Mouse (Mus musculus) spleen, postnatal 0 days (tissue): ENCODE results near the gene Wdr73. TPM values are rescaled to one million over a fixed set of nuclear protein-coding genes. Genes with fewer than 3 reads are reported as not detected.

ENCODE experiments used
- polyA plus RNA-seq: library from polyadenylated mRNA; unstranded; fragments of >200 nt; fragmentation: Nextera tagmentation; extraction: Ambion mirVana; gene quantifications from 2 replicates; pipeline ENCODE4 v1.2.1, GENCODE M21; 2015

Wdr73 gene
- polyA plus RNA-seq: 20.4 and 20.7 TPM in 2 replicates

GRCm38 (mm10) chr7:80900944-80901501 lies at the start of gene Wdr73:
TSS of gene Wdr73 (minus strand) at chr7:80901269.

GRCm38 (mm10) chr7:80947445-80948350 lies 46.6 kb upstream of the Wdr73 start, which contains the start of gene Sec11a:
TSS of gene Sec11a (minus strand) at chr7:80947780.

DNA sequence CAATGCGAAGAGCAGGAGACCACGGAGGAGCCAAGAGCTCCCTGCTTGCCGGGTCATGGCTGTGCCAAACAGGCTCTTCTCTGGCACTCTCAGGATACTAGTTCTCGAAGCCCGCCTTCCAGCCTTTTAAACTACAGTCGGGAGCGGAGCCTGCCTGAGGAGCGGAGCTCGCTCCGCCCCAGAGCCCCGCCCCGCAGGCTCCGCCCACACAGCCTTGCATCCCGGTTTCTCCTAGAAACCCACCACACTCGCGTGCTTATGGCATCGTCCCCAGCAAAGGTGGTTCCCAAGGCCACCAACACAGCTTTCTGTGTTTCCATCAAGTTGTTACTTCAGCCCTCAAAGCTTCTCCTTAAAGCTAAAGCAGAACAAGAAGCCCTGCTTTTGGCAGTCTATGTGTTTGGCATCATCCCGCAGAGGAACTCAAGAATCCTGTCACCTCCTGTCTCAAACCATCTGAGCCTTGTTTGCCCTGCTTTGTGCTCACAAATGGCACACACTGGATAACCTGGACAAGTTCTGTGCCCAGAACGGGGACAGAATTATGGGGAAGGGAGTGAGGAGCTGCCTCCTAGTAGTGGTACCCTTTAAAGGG lies 3.9 kb upstream of the Wdr73 start, which contains the start of gene Nmb:
Gene Nmb, minus strand, starts transcription at position 156 of the 595 bp plus-strand sequence.

GRCm38 (mm10) chr7:80860729-80861274 lies 40.3 kb downstream of the Wdr73 start, which contains the start of gene Zscan2:
TSS of gene Zscan2 (plus strand) at chr7:80860920.

Other genes with a start within 250 kb of the Wdr73 start
- gene Crtc3, start 212.4 kb downstream of the Wdr73 start, polyA plus RNA-seq: 8.9 and 10.3 TPM in 2 replicates
- 40.2 and 52.3 TPM in 2 replicates for gene Iqgap1, start 75.3 kb downstream of the Wdr73 start, polyA plus RNA-seq
- 0.48 and 0.82 TPM in 2 replicates for gene Zscan2, start 40.3 kb downstream of the Wdr73 start, polyA plus RNA-seq
- 5.9 and 9.1 TPM in 2 replicates for gene Nmb, start 3.8 kb upstream of the Wdr73 start, polyA plus RNA-seq
- 100 and 102 TPM in 2 replicates for gene Sec11a, start 46.5 kb upstream of the Wdr73 start, polyA plus RNA-seq
- 6.3 and 6.7 TPM in 2 replicates for gene Zfp592, start 92.4 kb upstream of the Wdr73 start, polyA plus RNA-seq
- 0.10 and 0.18 TPM in 2 replicates for gene Alpk3, start 156.3 kb upstream of the Wdr73 start, polyA plus RNA-seq
- gene Slc28a1, start 213.5 kb upstream of the Wdr73 start, polyA plus RNA-seq: 0.06 and 0.13 TPM in 2 replicates